Mouse (Mus musculus) neutrophil, adult 5-6 weeks (primary cell): Measurements from ENCODE around the gene Lpo. TPM values are rescaled to one million over a fixed set of nuclear protein-coding genes. Genes with fewer than 3 reads are reported as not detected.

ENCODE experiments used
- ATAC-seq: fragments of 151-379, 151-347 bp; 2 replicates; pipeline ENCODE4 v1.8.0; 2017; ENCODE audit warnings: mild to moderate bottlenecking, moderate TSS enrichment; ENCODE audit not compliant: insufficient number of reproducible peaks, poor library complexity, low FRiP score, severe bottlenecking; ENCODE audit errors: extremely low read depth
- total RNA-seq: library from RNA; stranded (forward); fragments of 200-1000 nt; gene quantifications from 2 replicates; pipeline ENCODE4 v1.2.3, GENCODE M21; 2017

The Lpo gene
- total RNA-seq, 1 experiment from 2014 or later = not detected

DNA sequence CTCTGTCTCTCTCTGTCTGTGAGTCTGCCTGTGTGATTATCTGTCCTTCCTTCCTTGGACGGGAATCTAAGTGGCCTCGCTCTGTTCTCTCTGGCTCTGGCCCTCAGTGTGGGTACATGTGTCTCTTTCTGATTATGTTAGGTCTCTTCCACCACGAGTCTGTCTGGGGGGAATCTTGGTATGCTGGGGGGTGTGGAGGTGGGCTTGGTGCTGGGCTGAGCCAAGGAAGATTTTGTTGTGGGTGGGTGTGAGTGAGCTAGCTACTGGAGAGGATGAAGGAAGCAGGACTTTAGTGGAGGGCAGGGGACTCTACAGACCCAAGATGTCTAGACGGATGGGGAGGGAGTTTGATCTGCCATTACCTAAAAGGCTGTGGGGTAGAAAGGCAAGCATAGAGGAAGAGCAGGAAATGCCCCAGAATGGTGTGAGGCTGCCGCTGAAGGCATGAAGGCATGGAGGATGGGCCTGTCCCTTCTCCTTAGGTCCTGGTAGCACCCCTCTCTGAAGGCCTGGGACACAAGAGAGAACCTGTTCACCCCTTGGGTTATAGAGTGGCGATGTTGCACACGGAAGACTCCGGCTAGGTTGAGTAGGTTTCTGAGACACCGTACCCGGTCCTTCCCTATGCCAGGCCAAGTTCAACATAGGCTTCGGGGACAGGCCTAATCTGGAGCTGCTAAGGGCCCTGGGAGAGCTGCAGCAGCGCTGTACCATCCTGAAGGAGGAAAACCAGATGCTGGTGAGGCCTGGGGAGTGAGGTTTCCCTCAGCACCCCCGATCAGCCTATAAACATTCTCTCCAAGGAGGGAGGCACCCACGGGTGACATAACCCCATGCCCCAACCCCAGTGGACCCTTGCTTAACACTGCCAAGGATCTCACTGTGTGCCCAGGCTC lies 66.0 kb downstream of the Lpo start:
- no peak for ATAC-seq

DNA sequence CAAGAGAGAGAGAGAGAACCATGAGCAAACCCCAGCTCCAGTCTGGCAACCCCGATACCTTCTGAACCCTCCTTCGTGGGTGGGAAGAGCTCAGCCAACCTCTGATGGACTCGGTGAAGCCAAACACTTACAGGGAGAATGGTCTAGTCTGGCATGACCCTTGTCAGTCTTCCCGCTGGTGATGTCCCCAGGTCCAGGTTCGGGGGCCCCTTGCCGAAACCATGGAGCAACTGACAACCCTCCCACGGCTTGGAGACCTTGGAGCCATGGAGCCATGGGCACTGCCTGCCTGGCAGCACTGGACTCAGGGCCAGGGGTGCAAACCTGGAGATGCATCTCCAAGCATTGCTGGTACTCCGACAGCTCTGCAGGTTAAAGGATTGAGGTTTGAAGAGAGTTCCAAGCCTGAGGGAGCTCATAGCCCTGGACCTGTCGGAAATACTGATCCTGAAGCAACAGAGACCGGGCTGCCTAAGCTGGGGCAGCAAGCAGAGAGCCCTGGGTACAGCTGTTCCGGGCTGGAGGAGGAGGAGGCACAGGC lies 66.8 kb downstream of the Lpo start:
- no peak for ATAC-seq

DNA sequence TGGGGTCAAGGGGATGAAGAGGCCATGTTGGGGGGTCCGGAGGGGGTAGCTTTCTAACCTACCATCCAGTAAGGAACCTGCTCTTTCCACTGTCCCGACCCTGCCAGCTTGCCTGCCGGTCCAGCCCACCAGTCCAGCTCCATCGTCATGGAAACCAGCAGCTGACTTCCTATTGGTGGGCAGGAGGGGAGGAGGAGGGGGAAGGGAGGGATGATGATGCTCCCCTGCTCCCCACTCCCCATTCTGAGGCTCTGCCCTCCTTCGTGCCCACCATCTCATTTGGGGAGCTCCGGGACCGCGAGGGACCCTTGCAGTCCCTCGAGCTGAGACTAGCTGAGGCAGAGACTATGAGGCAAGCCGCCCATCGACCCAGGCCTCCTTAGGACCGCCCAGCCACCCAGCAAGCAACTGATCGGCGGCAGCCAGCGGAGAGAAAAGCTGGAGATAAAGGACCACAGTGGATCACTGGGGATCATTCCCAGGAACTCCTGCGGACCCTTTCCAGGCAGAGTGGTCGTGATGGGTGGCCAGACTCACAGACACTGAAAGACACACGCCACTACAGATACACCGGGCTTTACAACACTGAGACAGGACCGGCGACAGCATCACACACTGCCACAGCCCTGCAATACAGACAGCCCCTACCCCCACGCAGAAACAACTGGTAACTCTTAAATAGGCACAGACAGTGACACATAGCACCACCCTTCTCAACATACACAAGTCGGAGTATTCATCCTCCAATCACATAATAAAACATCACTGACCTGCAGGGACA lies 67.6 kb downstream of the Lpo start, which contains the start of gene Tspoap1:
TSS of gene Tspoap1 (plus strand) at position 241 of the 781 bp plus-strand sequence.
- ATAC-seq = peak; percentile 1; the same call in 1 of the 2 replicates

DNA sequence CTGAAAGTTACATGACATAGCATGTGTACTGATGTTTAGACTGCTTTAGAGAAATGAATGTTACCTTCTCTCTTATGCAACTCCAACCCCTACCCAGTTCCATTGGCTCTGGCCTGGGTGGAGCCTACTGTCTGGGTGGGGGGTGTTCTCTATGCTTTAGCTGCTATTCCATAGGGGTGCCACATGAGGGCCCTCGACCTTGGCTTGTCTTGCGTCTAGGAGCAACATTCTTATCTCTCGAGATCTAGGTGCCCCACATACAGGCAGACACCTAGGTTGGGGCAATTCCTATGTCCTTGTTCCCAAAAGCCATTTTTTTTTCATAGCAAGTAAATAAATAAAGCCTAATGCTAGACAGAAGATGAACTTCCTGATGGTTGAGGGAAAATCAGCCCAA lies 68.5 kb downstream of the Lpo start:
- ATAC-seq = peak; percentile 10; the same call in 1 of the 2 replicates

DNA sequence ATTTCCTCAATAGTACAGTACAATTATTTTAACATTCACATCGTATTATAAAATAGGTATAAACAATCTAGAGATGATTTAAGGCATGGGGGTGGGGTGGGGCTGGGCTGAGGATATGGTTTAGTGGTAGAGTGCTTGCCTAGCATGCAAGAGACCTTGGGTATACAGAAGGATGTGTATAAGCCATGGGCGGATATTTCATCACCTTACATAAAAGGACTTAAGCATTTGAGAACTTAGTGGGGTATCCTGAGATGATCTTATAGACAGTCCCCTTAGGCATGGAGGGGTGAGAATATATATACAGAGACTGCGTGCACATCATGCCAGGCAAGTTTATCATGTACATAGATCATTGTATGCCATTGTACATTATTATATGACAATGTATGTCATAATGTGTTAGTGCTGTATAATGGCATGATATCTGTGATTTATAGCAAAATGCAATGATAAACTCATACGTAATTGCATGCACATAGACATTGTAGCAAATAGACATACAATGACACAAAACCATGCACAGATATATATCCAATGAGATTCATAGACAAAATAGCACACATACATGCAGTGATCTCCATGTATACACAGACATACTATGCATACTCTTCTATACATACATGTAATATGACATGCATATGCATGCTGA lies 69.0 kb downstream of the Lpo start:
- ATAC-seq = no peak

DNA sequence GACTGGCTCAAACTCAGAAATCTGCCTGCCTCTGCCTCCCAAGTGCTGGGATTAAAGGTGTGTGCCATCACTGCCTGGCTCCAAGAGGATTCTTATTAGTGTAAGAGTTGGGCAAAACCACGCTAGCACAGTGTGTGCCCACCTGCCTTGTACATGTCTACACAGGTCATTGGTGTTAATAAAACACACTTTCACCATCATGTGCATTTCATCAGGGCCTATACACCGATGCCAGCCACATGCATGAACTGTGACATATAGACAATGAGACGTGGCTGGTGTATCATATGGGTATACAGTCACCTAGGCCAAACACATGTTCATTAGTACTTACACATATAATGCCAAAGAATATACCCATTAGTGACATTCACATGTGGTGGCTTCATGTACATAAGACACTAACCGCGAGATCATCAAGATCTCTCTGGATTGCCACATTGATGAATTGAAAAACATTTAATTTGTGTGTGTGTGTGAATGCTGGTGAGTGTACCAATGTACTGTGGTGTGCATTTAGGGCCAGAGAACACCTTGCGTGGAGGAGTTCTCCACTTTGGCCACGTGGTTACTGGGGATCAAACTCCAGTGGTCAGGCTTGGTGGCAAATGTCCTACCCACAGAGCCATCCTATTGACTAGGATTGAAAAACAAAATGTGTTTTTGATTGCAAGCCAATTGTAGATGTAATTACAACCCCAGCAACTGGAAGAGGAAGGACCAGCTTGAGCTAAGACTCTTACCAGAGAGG lies 69.8 kb downstream of the Lpo start:
- no peak for ATAC-seq

DNA sequence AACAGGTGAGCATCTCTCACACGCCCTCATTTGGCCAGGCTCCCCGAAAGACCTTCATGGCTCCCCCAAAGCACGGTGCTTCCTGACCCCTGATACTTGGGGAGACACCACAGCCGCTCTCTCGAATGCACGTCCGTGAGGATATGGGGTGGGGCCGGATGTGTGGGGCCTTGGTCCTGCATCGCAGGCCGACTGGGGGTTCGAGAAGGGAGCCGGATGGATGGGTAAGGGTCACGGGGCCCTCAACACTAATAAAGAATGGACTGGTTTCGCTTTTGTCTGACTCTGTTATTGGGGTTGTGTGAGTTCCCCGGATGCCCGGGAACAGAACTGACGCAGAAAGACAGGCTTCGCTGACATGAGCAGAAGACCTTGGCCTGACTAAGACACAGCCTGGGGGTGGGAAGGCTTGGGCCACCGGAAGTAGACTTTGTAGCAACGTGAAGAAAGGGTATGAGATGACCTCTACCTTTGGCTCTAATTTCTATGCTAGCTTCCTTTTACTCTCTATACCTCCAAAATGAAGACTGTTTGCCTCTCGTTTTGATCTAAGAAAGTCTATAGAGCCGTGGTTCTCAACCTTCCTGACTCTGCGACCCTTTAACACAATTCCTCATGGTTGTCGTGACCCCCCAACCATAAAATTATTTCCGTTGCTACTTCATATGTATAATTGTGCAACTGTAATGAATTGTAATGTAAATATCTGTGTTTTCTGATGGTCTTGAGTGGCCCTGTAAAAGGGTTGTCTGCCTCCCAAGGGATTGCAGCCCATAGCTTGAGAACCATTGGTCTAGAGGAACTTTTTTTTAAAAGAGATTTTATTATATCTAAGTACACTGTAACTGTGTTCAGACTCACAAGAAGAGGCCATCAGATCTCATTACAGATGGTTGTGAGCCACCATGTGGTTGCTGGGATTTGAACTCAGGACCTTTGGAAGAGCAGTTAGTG lies 70.8 kb downstream of the Lpo start:
- ATAC-seq = no peak

Other genes with a start within 250 kb of the Lpo start
- gene Mtmr4, start 236.1 kb downstream of the Lpo start, total RNA-seq = 27.7 TPM in 2 replicates
- gene Hsf5, start 211.1 kb downstream of the Lpo start, total RNA-seq = not detected in 2 replicates
- 1.5 and 1.6 TPM in 2 replicates for gene Rnf43, start 165.6 kb downstream of the Lpo start, total RNA-seq
- 181 and 183 TPM in 2 replicates for gene Supt4a, start 90.7 kb downstream of the Lpo start, total RNA-seq
- gene Tspoap1, start 67.7 kb downstream of the Lpo start, total RNA-seq = 21.4 and 22.2 TPM in 2 replicates
- 0.98 TPM in 1 of 2 replicates, not detected in the other for gene Mpo, start 34.7 kb downstream of the Lpo start, total RNA-seq
- 7.4 and 8.8 TPM in 2 replicates for gene Mks1, start 24.9 kb upstream of the Lpo start, total RNA-seq
- gene Epx, start 47.2 kb upstream of the Lpo start, total RNA-seq = not detected in 2 replicates
- not detected in 2 replicates for gene Olfr462, start 64.0 kb upstream of the Lpo start, total RNA-seq
- not detected in 2 replicates for gene Olfr463, start 69.1 kb upstream of the Lpo start, total RNA-seq
- not detected in 2 replicates for gene Olfr464, start 92.7 kb upstream of the Lpo start, total RNA-seq
- 5.7 and 6.1 TPM in 2 replicates for gene Dynll2, start 159.2 kb upstream of the Lpo start, total RNA-seq
- 353 and 395 TPM in 2 replicates for gene Srsf1, start 219.1 kb upstream of the Lpo start, total RNA-seq
- gene Vezf1, start 240.0 kb upstream of the Lpo start, total RNA-seq = 45.5 and 47.7 TPM in 2 replicates